Mouse (Mus musculus): ENCODE measurements around the gene Gadd45b.

GRCm38 (mm10) chr10:80936135-80936809, 6.4 kb downstream of the Gadd45b start:
- no peak for TF ChIP-seq CTCF (IDR thresholded peaks at IDR 0.05; ENCODE audit: low read depth)
- no peak for TF ChIP-seq EP300 (IDR thresholded peaks at IDR 0.05; ENCODE audit: low read depth)

Data from heart, postnatal 0 days (tissue).